Mouse (Mus musculus) cerebellum, adult 11-12 months (tissue): ENCODE results near the gene Odf3b.

ENCODE experiments used
- DNase-seq: peaks from one replicate; pipeline ENCODE4 v3.0.0; 2022

The Odf3b gene

GRCm38 (mm10) chr15:89374801-89375534 lies 4.1 kb downstream of the Odf3b start:
- DNase-seq, result no peak

GRCm38 (mm10) chr15:89374340-89374739 lies 4.7 kb downstream of the Odf3b start:
- no peak for DNase-seq

GRCm38 (mm10) chr15:89373762-89374248 lies 5.3 kb downstream of the Odf3b start, which contains the start of gene Sco2:
Gene Sco2 (minus strand): TSS chr15:89373846.
- peak; percentile 90 for DNase-seq

GRCm38 (mm10) chr15:89373027-89373761 lies 5.9 kb downstream of the Odf3b start:
- peak; percentile 85 for DNase-seq

GRCm38 (mm10) chr15:89372536-89372935 lies 6.5 kb downstream of the Odf3b start:
- DNase-seq, result no peak

- DNase-seq, result no peak
Observed at GRCm38 (mm10) chr15:89372068-89372467, 7.0 kb downstream of the Odf3b start.

- peak; percentile 94 for DNase-seq
Observed at GRCm38 (mm10) chr15:89365141-89365551, 13.9 kb downstream of the Odf3b start.

GRCm38 (mm10) chr15:89363051-89363450 lies 16.0 kb downstream of the Odf3b start:
- DNase-seq, result peak; percentile 27

GRCm38 (mm10) chr15:89358784-89359183 lies 20.3 kb downstream of the Odf3b start:
- no peak for DNase-seq

GRCm38 (mm10) chr15:89356372-89356771 lies 22.7 kb downstream of the Odf3b start:
- peak; percentile 56 for DNase-seq

GRCm38 (mm10) chr15:89355241-89356187 lies 23.6 kb downstream of the Odf3b start, which contains the start of the genes Lmf2 and Ncaph2:
Gene Lmf2 (minus strand): TSS chr15:89355659.
Gene Ncaph2 (plus strand): TSS chr15:89355719.
- DNase-seq, result peak; percentile 93

- peak; percentile 43 for DNase-seq
Observed at GRCm38 (mm10) chr15:89354455-89354854, 24.6 kb downstream of the Odf3b start.

- DNase-seq, result peak; percentile 32
Observed at GRCm38 (mm10) chr15:89353837-89354236, 25.2 kb downstream of the Odf3b start.

GRCm38 (mm10) chr15:89352795-89353194 lies 26.3 kb downstream of the Odf3b start:
- peak; percentile 37 for DNase-seq

- DNase-seq, result no peak
Observed at GRCm38 (mm10) chr15:89352054-89352453, 27.0 kb downstream of the Odf3b start.

- no peak for DNase-seq
Observed at GRCm38 (mm10) chr15:89351302-89351701, 27.8 kb downstream of the Odf3b start.

- DNase-seq, result no peak
Observed at GRCm38 (mm10) chr15:89350447-89350846, 28.6 kb downstream of the Odf3b start.

- no peak for DNase-seq
Observed at GRCm38 (mm10) chr15:89343325-89343724, 35.8 kb downstream of the Odf3b start.

GRCm38 (mm10) chr15:89341678-89342077 lies 37.4 kb downstream of the Odf3b start:
- no peak for DNase-seq

- no peak for DNase-seq
Observed at GRCm38 (mm10) chr15:89340136-89340535, 38.9 kb downstream of the Odf3b start.

GRCm38 (mm10) chr15:89339696-89340095 lies 39.4 kb downstream of the Odf3b start:
- DNase-seq, result no peak

- no peak for DNase-seq
Observed at GRCm38 (mm10) chr15:89336422-89336821, 42.7 kb downstream of the Odf3b start.
